Mouse (Mus musculus) spleen, postnatal 10 days (tissue): ENCODE data around the gene Mars.

Experiments used
- DNase-seq, 2 experiments: peaks; one replicate each; pipeline ENCODE4 v3.0.0; 2021 to 2022; ENCODE audit warnings: low spot score in 2 of 2

Mars gene

DNA sequence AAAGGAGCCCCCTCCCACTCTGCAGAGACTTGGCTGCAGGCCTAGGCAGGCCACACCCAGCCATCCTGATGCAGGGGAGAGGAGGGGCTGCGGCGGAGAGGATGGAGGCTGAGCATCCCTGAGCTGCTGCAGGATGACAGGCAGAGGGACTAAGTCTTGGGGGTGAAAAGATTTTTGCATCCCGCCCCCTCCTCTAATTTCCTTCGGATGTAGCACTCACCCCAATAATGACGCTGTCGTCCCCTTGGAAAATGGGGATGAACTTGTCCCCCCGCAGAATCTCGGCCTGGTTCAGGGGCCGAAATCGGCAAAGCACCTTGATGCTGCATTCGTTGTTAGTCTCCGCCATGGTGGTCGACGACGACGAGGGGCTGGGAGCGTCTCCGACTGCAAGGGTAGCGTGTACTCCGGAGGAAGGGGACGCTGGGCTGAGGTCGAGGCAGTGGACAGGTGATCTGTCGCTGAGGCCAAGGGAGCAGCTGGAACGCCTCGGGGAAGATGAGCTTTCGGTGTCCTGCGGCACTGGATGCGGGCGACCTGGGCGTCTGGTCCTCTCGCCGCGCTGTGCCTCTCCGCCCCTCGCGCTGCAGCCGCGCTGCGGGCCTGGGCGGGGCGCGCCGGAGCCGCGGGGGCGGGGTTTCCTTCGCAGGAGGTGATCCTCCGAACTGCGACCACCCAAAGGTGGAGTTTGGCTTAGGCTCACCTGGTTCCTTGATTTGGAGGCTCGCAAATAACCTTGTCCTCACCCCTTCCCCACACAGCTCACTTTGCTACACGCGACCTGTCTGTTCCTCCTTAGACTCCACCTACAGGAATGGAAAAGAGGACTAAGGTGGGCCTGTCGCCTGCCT, 48.8 kb downstream of the Mars start, which contains the start of gene Kif5a:
Gene Kif5a, minus strand, starts transcription at position 801 of the 851 bp plus-strand sequence.
- peak in 1 of 2 experiments; percentile 50 for DNase-seq

DNA sequence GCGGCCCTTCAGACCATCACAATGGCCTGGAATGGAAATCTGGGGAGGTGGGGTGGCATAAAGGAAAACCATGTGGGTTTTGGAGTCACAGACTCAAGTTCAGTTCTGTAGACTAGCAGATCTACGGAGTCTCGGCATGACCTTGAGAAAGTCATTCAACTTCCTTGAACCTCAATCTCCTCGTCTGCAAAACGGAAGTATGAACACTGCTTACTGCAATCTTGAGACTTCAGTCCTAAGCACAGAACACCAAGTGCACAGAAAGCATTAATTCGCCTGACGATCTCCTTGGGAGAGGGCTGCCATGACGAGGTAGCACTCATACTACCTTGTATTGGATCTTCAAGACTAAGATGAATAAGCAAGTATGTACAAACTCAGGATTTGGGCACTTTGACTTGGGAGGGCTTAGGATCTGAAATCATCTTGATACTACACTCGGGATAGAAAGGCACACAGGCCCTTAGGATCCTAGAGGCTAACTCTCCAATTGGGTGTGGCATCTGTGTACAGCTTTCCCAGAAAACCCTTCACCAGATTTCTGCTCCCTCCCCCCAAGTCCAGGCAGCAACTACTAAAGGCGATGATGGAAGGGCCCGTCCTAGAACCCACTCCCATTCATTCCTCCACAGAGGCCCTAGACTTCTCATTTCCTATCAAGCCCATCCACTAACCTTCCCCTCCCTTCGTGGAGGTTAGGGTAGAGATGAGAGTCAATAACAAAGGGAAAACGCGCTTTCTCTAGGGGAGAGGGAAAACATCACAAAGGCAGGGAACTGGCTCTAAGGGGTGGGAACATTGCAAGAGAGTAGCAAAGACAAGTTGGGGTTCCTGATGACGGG, 49.7 kb downstream of the Mars start:
- DNase-seq: no peak

DNA sequence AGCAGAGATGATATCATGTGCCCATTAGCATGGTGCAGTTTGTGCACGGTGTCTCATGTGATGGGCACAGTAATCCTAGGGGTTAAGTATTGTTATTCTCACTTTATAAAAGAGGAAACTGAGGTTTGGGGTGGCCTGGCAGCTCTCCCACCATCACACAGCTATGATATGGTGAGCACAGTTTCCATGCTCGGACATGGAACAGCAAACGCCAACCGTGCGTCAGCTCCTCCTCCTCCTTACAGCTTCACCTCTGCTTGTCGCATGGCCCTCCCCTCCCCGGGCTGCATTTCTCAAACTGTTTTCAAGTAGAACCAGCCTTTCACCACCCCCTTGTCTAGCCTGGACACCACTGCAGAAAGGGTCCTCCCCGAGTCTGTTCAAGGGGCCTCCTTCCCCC, 53.1 kb downstream of the Mars start:
- no peak for DNase-seq

DNA sequence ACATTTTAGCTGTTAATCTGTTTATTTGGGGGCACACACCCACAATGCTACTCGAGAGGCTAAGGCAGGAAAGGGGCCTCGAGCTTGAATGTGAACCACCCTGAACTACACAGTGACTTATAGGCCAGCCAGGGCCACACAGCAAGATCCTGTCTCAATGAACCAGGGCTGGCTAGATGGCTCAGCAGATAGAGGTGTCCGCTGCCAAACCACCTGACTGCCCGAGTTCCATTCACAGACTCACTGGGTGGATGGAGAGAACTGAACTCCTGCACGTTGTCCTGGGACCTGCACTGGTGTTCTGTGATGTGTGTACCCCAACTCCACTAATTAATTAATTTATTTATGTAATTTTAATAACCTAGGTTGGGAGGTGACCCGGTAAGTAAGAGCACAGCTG, 53.8 kb downstream of the Mars start:
- DNase-seq: no peak

DNA sequence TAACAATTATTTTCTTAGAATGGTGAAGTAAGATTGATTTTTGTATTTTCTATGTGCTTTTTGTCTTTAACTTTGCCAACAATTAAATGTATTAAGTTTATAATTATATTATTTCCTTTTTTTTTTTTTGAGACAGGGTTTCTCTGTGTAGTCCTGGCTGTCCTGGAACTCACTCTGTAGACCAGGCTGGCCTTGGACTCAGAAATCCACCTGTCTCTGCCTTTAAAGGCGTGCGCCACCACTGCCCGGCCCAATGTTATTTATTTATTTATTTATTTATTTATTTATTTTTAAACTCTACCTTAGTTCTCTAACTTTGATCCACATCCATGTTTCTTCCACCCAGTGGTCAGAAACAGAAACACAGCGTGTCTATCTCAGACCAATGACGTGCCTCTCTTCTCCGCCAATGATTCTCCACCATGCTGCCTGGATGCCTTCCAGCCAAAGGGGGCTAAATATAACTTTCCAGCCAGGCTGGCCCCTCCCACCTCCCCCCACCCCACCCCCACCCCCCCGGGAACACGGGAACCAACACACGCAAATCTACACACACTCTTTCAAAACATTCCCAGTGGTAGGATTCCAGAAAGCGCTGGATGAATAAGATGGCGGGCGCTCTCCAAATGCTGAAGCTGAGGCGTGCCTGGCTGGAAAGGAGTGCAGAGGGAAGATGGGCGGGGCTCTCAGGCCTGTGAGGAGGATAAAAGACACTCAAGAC, 55.8 kb downstream of the Mars start:
- peak in 1 of 2 experiments; percentile 51 for DNase-seq

DNA sequence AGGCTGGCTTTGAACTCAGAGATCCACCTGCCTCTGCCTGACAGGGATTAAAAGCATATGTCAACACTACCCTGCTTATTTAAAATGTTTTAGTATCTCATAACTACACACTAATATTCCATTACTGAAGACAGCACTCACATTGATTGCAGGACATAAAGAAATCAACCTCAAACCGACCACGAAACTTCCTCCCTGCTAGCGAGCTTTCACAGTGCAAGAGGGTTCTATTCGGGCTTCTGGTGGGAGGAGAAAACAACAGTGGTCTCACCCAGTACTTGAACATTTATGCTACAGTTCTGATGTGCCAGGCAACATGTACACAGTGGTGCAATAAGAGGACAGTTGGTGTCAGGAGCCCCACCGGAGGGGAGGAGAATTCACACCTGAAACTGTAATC, 60.8 kb downstream of the Mars start:
- DNase-seq: no peak
